Comparison of ENCODE assay signal across 15 mouse cellular contexts in the genomic region with DNA sequence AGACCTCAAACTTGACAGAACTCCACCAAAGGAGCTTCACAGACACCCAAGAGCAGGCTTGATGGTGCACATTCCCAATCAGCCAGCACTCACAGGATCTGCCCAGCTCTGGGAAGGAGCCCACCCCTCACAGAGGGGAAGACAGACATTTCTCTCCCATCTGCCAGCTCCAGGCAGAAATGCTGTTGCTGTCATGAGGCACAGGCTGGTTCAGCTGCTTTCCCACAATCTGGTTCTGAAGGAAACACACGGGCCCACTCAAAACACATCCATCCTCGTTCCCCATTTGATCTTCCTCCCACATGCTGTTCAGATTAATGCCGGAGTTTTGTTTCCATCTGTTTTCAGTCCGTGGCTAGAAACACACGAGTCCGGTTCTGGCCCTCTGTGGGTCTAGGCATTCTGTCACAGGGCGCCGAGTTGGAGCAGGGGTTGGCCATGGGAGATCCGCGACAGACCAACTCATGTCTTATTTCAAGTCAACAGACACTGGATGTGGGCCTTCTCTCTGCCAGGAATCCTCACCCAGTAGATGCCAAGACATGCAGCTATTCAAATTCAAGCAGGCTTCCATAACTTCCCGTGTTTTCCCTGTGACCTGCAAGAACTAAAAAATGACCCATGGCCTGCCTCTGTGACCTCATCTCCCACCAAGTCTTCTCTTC.
DNase-seq lines count a peak whose midpoint lies in the region; ATAC-seq lines count a peak whose summit lies in the region.
"Had no signal": no experiment of that assay in that cellular context is flagged by ENCODE, and none has a peak within 500 bp of the region (broad histone marks: within the 10 kb centered on the region; RNA-seq: fewer than 3 reads in every experiment).

No protein-coding gene starts in this region.

- H3K27ac ChIP-seq in forebrain, embryonic 13.5 days = no peak overlapping the region
- H3K27ac ChIP-seq in forebrain, embryonic 12.5 days = no peak overlapping the region
- H3K27ac ChIP-seq: heart, embryonic 10.5 days; kidney, postnatal 0 days; liver, embryonic 15.5 days; midbrain, embryonic 12.5 days; stomach, postnatal 0 days had no signal

- no peak overlapping the region for H3K9ac ChIP-seq in forebrain, embryonic 13.5 days
- no peak overlapping the region for H3K9ac ChIP-seq in forebrain, embryonic 12.5 days
- H3K9ac ChIP-seq: liver, embryonic 15.5 days; midbrain, embryonic 12.5 days had no signal

- peak; percentile 24 for DNase-seq in right cerebral cortex, adult 18-20 months
- DNase-seq in right cerebral cortex, postnatal 25 days = no peak
- peak; percentile 72 to 82 for DNase-seq in layer of hippocampus, adult 18-20 months (ENCODE audit: low spot score in 2 of 2)
- peak; percentile 35 for DNase-seq in right cerebral cortex, postnatal 4 days
- no peak for DNase-seq in adipocyte (ENCODE audit: low spot score)
- no peak for DNase-seq in c-Kit-positive CD71-positive TER-119-positive erythroid progenitor cells, embryonic 14.5 days (ENCODE audit: low spot score)
- DNase-seq: cerebellum, postnatal 25 days; heart, postnatal 36 days had no signal

- WGBS in forebrain, embryonic 13.5 days = 84% methylated on average over 11 of the region's 11 CpGs
- 87% methylated on average over 11 of the region's 11 CpGs for WGBS in forebrain, embryonic 12.5 days

- no peaks in the 10 kb centered on the region for H3K36me3 ChIP-seq in forebrain, embryonic 13.5 days (ENCODE audit: poor library complexity, severe bottlenecking)
- H3K36me3 ChIP-seq in forebrain, embryonic 12.5 days (replicated peaks) = no peaks in the 10 kb centered on the region
- H3K36me3 ChIP-seq: heart, embryonic 10.5 days; liver, embryonic 15.5 days; midbrain, embryonic 12.5 days had no signal

- no peaks in the 10 kb centered on the region for H3K27me3 ChIP-seq in forebrain, embryonic 13.5 days
- no peaks in the 10 kb centered on the region for H3K27me3 ChIP-seq in forebrain, embryonic 12.5 days
- H3K27me3 ChIP-seq: liver, embryonic 15.5 days; midbrain, embryonic 12.5 days had no signal

- peak; percentile 86; the same call in 1 of the 2 replicates for ATAC-seq in forebrain, embryonic 13.5 days
- ATAC-seq in forebrain, embryonic 12.5 days (ENCODE audit: low FRiP score) = no peak

- no peaks in the 10 kb centered on the region for H3K4me1 ChIP-seq in forebrain, embryonic 13.5 days
- no peaks in the 10 kb centered on the region for H3K4me1 ChIP-seq in forebrain, embryonic 12.5 days
- H3K4me1 ChIP-seq: heart, embryonic 10.5 days; liver, embryonic 15.5 days; midbrain, embryonic 12.5 days had no signal

- H3K9me3 ChIP-seq in forebrain, embryonic 13.5 days (replicated peaks) = no peaks in the 10 kb centered on the region
- no peaks in the 10 kb centered on the region for H3K9me3 ChIP-seq in forebrain, embryonic 12.5 days
- H3K9me3 ChIP-seq: heart, embryonic 10.5 days; liver, embryonic 15.5 days; midbrain, embryonic 12.5 days had no signal

- no peak overlapping the region for H3K4me2 ChIP-seq in forebrain, embryonic 13.5 days
- no peak overlapping the region for H3K4me2 ChIP-seq in forebrain, embryonic 12.5 days
- H3K4me2 ChIP-seq: liver, embryonic 15.5 days; midbrain, embryonic 12.5 days had no signal

- H3K4me3 ChIP-seq in forebrain, embryonic 13.5 days = no peak overlapping the region
- H3K4me3 ChIP-seq in forebrain, embryonic 12.5 days (replicated peaks) = no peak overlapping the region
- H3K4me3 ChIP-seq: heart, embryonic 10.5 days; liver, embryonic 15.5 days; midbrain, embryonic 12.5 days had no signal

Comparison
In these comparisons a context has a peak if more than half of its experiments do, and no peak if none do; other contexts are left out.
1. DNase-seq: peak in right cerebral cortex, adult 18-20 months (single experiment), layer of hippocampus, adult 18-20 months (2 of 2) and right cerebral cortex, postnatal 4 days (single experiment); none in right cerebral cortex, postnatal 25 days (single experiment), adipocyte (single experiment) and c-Kit-positive CD71-positive TER-119-positive erythroid progenitor cells, embryonic 14.5 days (single experiment).